Mouse (Mus musculus) liver, embryonic 14.5 days (tissue): Measurements from ENCODE around the gene Gm44596. TPM values are rescaled to one million over a fixed set of nuclear protein-coding genes. Genes with fewer than 3 reads are reported as not detected.

Experiments
- ATAC-seq: fragments of 200-750 bp; cut with Nextera tagmentation; 2 replicates; pipeline ENCODE4 v1.8.0; 2017; ENCODE audit warnings: moderate number of reproducible peaks, mild to moderate bottlenecking, moderate library complexity; ENCODE audit not compliant: insufficient read depth
- DNase-seq, 3 experiments: peaks; one replicate each; pipeline ENCODE4 v3.0.0-alpha.2; 2012 to 2013; ENCODE audit warnings: low read depth in 3 of 3, low spot score in 3 of 3
- H3K27ac ChIP-seq: fragments of 300-500 bp; sonication (generic); 2 replicates; pipeline ENCODE4 v1.5.1; 2014; ENCODE audit warnings: moderate library complexity, mild to moderate bottlenecking, control low read depth, inconsistent platforms
- H3K27me3 ChIP-seq: fragments of 300-500 bp; sonication (generic); 2 replicates; pipeline ENCODE4 v1.6.1; 2014; ENCODE audit warnings: mild to moderate bottlenecking, low read length, moderate library complexity; ENCODE audit not compliant: control insufficient read depth, insufficient read depth
- H3K36me3 ChIP-seq: fragments of 300-500 bp; sonication (generic); replicated peaks from 2 replicates; pipeline ENCODE4 v1.6.1; 2014; ENCODE audit warnings: low read depth; ENCODE audit not compliant: control insufficient read depth, insufficient read depth
- H3K4me1 ChIP-seq, 2 experiments: fragments of 200-500 bp in 1 of 2; fragments of 300-500 bp in 1 of 2; sonication (generic) in 1 of 2; replicated peaks; 2 replicates each; pipeline ENCODE4 v1.6.1; 2012 to 2014; ENCODE audit warnings: antibody characterized with exemption in 1 of 2, inconsistent platforms in 1 of 2, low read length in 1 of 2; ENCODE audit not compliant: control insufficient read depth in 2 of 2, insufficient read depth in 2 of 2
- H3K4me2 ChIP-seq: fragments of 300-500 bp; sonication (generic); 2 replicates; pipeline ENCODE4 v1.6.1; 2014; ENCODE audit warnings: low read depth, mild to moderate bottlenecking, control low read depth, moderate library complexity
- H3K4me3 ChIP-seq, 2 experiments: fragments of 200-500 bp in 1 of 2; fragments of 300-500 bp in 1 of 2; sonication (generic) in 1 of 2; 2 replicates each; pipeline ENCODE4 v1.5.1; 2012 to 2014; ENCODE audit warnings: low read depth in 2 of 2, low read length in 2 of 2, mild to moderate bottlenecking in 2 of 2, control low read depth in 1 of 2, inconsistent platforms in 1 of 2, moderate library complexity in 1 of 2; ENCODE audit not compliant: insufficient read depth in 1 of 2
- H3K9ac ChIP-seq: fragments of 300-500 bp; sonication (generic); replicated peaks from 2 replicates; pipeline ENCODE4 v1.6.1; 2014; ENCODE audit warnings: mild to moderate bottlenecking, control low read depth, moderate library complexity
- H3K9me3 ChIP-seq: fragments of 300-500 bp; sonication (generic); 2 replicates; pipeline ENCODE4 v1.6.1; 2016; ENCODE audit warnings: low read length, mixed read lengths; ENCODE audit not compliant: control insufficient read depth
- CTCF ChIP-seq: IDR thresholded peaks from 2 replicates; pipeline ENCODE4 v1.5.1; 2016; ENCODE audit warnings: antibody characterized with exemption, low read depth, control low read depth
- EP300 ChIP-seq: IDR thresholded peaks from 2 replicates; pipeline ENCODE4 v1.6.1; 2016; ENCODE audit warnings: antibody characterized with exemption, low read depth
- WGBS: fragments of 180-500 bp; shearing (Covaris S2); extraction: QIAGEN DNeasy Blood & Tissue Kit; methylation state at CpG from one replicate; pipeline ENCODE4 v1.1.7; 2014; ENCODE audit not compliant: insufficient replicate concordance; 5-methylcytosine and 5-hydroxymethylcytosine counted together
- polyA plus RNA-seq, 2 experiments: library from polyadenylated mRNA; depleted of rRNA in 1 of 2; stranded (reverse) in 1 of 2; unstranded in 1 of 2; fragments of >200 nt; fragmentation: Nextera tagmentation in 1 of 2; extraction: Ambion mirVana in 1 of 2; gene quantifications; 2 replicates each; pipeline versions ENCODE4 v1.2.1 to v1.2.3; 2012 to 2014

Gene Gm44596
- polyA plus RNA-seq, 2 experiments: not detected

DNA sequence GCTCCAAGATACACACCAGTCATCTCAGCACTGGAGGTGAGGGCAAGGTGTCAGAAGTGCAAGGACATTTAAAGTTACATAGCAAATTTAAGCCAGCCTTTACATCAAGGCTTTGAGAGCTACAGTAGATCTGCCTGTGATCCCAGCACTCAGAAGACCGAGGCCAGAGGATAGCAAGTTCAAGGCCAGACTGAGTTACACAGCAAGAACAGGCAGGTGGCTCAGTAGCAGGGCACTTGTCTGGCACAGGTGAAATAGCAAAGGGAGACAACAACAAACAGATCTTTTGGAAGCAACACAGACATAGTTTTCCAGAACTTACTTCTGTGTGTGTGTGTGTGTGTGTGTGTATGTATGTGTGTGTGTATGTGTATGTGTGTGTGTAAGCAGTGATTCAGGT lies 42.8 kb downstream of the Gm44596 start:
- Histone ChIP-seq H3K4me2 (no peak overlapping the region), H3K9ac (no peak overlapping the region), H3K27ac (no peak overlapping the region), H3K27me3 (no peaks in the 10 kb centered on the region), H3K36me3 (peaks cover under 1% of the 10 kb centered on the region), H3K4me1 (peaks cover 0 to 3% of the 10 kb centered on the region in 2 experiments; a peak in 2 of 4 replicates), H3K9me3 (no peaks in the 10 kb centered on the region), H3K4me3 (no peak overlapping the region)
- DNase-seq (no peak), ATAC-seq (no peak)
- 70% methylated on average over 1 of the region's 1 CpGs for WGBS
- TF ChIP-seq CTCF (no peak), EP300 (no peak)

- no peak for ATAC-seq
- peaks cover 0 to 15% of the 10 kb centered on the region in 2 experiments; a peak in 3 of 4 replicates for H3K4me1 ChIP-seq
- DNase-seq: no peak
- no peak overlapping the region for H3K9ac ChIP-seq
- no peaks in the 10 kb centered on the region for H3K36me3 ChIP-seq
- no peak overlapping the region for H3K4me3 ChIP-seq
- WGBS: 59% methylated on average over 2 of the region's 2 CpGs
- H3K9me3 ChIP-seq: no peaks in the 10 kb centered on the region
- H3K4me2 ChIP-seq: no peak overlapping the region
- no peak for TF ChIP-seq CTCF
- no peak for TF ChIP-seq EP300
- H3K27ac ChIP-seq: no peak overlapping the region
- no peaks in the 10 kb centered on the region for H3K27me3 ChIP-seq
Measured at GRCm38 (mm10) chr6:128421036-128421435, 45.7 kb downstream of the Gm44596 start.

GRCm38 (mm10) chr6:128421480-128421879 lies 46.2 kb downstream of the Gm44596 start:
- no peaks in the 10 kb centered on the region for H3K27me3 ChIP-seq
- peaks cover 0 to 15% of the 10 kb centered on the region in 2 experiments; a peak in 3 of 4 replicates for H3K4me1 ChIP-seq
- TF ChIP-seq CTCF (no peak), EP300 (no peak)
- no peaks in the 10 kb centered on the region for H3K36me3 ChIP-seq
- WGBS: 86% methylated on average over 3 of the region's 3 CpGs
- no peak overlapping the region for H3K27ac ChIP-seq
- H3K9me3 ChIP-seq: no peaks in the 10 kb centered on the region
- H3K4me3 ChIP-seq: no peak overlapping the region
- H3K9ac ChIP-seq: no peak overlapping the region
- H3K4me2 ChIP-seq: no peak overlapping the region
- DNase-seq (no peak), ATAC-seq (no peak)

GRCm38 (mm10) chr6:128423496-128424268 lies 48.4 kb downstream of the Gm44596 start:
- Histone ChIP-seq H3K27me3 (no peaks in the 10 kb centered on the region), H3K4me2 (peak overlapping the region; percentile 80), H3K36me3 (peaks cover under 1% of the 10 kb centered on the region; the same call in 1 of the 2 replicates), H3K27ac (peak overlapping the region; percentile 82), H3K4me1 (peaks cover 0 to 15% of the 10 kb centered on the region in 2 experiments; a peak in 3 of 4 replicates), H3K9ac (peak overlapping the region; percentile 65), H3K9me3 (no peaks in the 10 kb centered on the region), H3K4me3 (peak overlapping the region; percentile 64 to 92)
- WGBS: 12% methylated on average over 14 of the region's 16 CpGs
- TF ChIP-seq EP300 (peak; percentile 74), CTCF (no peak)
- ATAC-seq: peak; percentile 76
- DNase-seq: peak; percentile 59 to 66 (median 61)

DNA sequence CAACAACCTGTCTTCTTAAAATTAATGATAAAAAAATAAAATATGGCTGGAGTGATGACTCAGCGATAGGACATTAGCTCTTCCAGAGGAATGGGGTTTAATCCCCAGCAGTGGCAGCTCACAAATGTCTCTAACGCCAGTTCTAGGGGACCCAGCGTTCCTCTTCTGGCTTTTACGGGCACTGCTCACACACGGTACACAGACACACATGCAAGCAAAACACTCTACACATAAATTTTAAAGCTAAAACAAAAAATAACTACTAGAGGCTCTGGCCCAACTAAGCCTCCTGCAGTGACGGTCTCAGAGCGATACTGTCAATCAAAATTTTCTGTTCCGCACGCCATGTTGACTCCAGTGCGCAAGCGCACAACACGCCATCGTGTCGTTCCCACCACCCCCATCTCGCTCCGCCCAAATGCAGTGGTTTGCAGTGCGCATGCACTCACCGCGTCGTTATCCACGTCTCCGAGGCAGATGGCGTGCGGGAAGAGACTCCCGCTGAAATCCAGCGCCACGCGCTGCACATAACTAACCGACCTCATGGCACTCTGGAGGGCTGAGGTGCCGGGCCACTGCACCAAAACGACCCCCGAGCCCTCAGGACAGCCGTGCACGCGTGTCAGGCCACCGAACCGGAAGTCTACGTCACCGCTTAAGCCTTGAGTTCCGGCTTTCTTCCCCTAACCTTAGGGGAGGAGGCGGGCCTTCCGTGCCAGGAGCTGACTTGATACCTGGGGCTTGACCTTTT lies 49.1 kb downstream of the Gm44596 start, which contains the start of gene Itfg2:
Itfg2 (minus strand) TSS at position 663 of the 751 bp plus-strand sequence.
- Histone ChIP-seq H3K9ac (peak within 1 kb of the TSS; percentile 65), H3K4me1 (peaks cover 0 to 15% of the 10 kb centered on the region in 2 experiments; a peak in 3 of 4 replicates), H3K9me3 (no peaks in the 10 kb centered on the region), H3K27me3 (no peaks in the 10 kb centered on the region), H3K4me2 (peak within 1 kb of the TSS; percentile 80), H3K27ac (peak within 1 kb of the TSS; percentile 82), H3K36me3 (peaks cover 2% of the 10 kb centered on the region; the same call in 1 of the 2 replicates), H3K4me3 (peak within 1 kb of the TSS; percentile 64 to 92)
- under 1% methylated on average over 42 of the region's 42 CpGs for WGBS
- TF ChIP-seq CTCF (no peak), EP300 (0 out of 2 replicates have a peak, but pooled peaks have one; percentile 18)
- ATAC-seq: peak; percentile 93
- peak; percentile 91 to 94 (median 93) for DNase-seq
